Mouse (Mus musculus): ENCODE measurements at regions not wholly inside any gene's neighbourhood (a gene's known extent, or its start where the extent isn't known, plus 50 kb on each side); places are given as distances from the start of the nearest gene placed in this dataset.

- H3K27ac ChIP-seq = no peak overlapping the region
- no peak for ATAC-seq (replicated peaks; ENCODE audit: low FRiP score)
Observed at GRCm38 (mm10) chr10:119028480-119029137, 158.6 kb upstream of the Dyrk2 start.

GRCm38 (mm10) chr10:119027241-119027901 lies 157.4 kb upstream of the Dyrk2 start:
- Histone ChIP-seq H3K36me3 (no peaks in the 10 kb centered on the region), H3K27ac (no peak overlapping the region), H3K27me3 (peaks cover 35% of the 10 kb centered on the region), H3K9ac (no peak overlapping the region), H3K4me2 (no peak overlapping the region), H3K4me1 (peaks cover 21% of the 10 kb centered on the region), H3K9me3 (replicated peaks) (no peaks in the 10 kb centered on the region), H3K4me3 (replicated peaks) (no peak overlapping the region)
- 25% methylated on average over 6 of the region's 6 CpGs for WGBS
- no peak for ATAC-seq (replicated peaks; ENCODE audit: low FRiP score)

More at GRCm38 (mm10) chr10:119028480-119029137, 158.6 kb upstream of the Dyrk2 start:
- WGBS = 53% methylated on average over 3 of the region's 3 CpGs
- H3K4me2 ChIP-seq = no peak overlapping the region
- H3K36me3 ChIP-seq = no peaks in the 10 kb centered on the region
- no peaks in the 10 kb centered on the region for H3K9me3 ChIP-seq (replicated peaks)
- H3K4me1 ChIP-seq = peaks cover 21% of the 10 kb centered on the region
- H3K27me3 ChIP-seq = peaks cover 34% of the 10 kb centered on the region
- H3K9ac ChIP-seq = no peak overlapping the region
- H3K4me3 ChIP-seq (replicated peaks) = no peak overlapping the region

GRCm38 (mm10) chr10:119026291-119026690 lies 156.3 kb upstream of the Dyrk2 start:
- ATAC-seq (replicated peaks; ENCODE audit: low FRiP score) = no peak
- Histone ChIP-seq H3K4me1 (peaks cover 12% of the 10 kb centered on the region), H3K27me3 (peaks cover 35% of the 10 kb centered on the region), H3K36me3 (no peaks in the 10 kb centered on the region), H3K27ac (no peak overlapping the region), H3K9me3 (replicated peaks) (no peaks in the 10 kb centered on the region), H3K4me3 (replicated peaks) (no peak overlapping the region), H3K9ac (no peak overlapping the region), H3K4me2 (no peak overlapping the region)
- WGBS = 70% methylated on average over 4 of the region's 4 CpGs

- Histone ChIP-seq H3K9ac (no peak overlapping the region), H3K27me3 (peaks cover 28% of the 10 kb centered on the region), H3K4me3 (replicated peaks) (no peak overlapping the region), H3K9me3 (replicated peaks) (no peaks in the 10 kb centered on the region), H3K27ac (no peak overlapping the region), H3K4me2 (no peak overlapping the region), H3K4me1 (peaks cover 6% of the 10 kb centered on the region), H3K36me3 (no peaks in the 10 kb centered on the region)
- no peak for ATAC-seq (replicated peaks; ENCODE audit: low FRiP score)
- 21% methylated on average over 9 of the region's 9 CpGs for WGBS
Observed at GRCm38 (mm10) chr10:119024425-119024824, 154.4 kb upstream of the Dyrk2 start.

GRCm38 (mm10) chr10:119019082-119019481 lies 149.1 kb upstream of the Dyrk2 start:
- H3K4me3 ChIP-seq (replicated peaks) = no peak overlapping the region
- H3K9ac ChIP-seq = no peak overlapping the region
- 91% methylated on average over 10 of the region's 10 CpGs for WGBS
- no peak for ATAC-seq (replicated peaks; ENCODE audit: low FRiP score)
- H3K4me1 ChIP-seq = no peaks in the 10 kb centered on the region
- no peak overlapping the region for H3K27ac ChIP-seq
- H3K27me3 ChIP-seq = peaks cover 5% of the 10 kb centered on the region
- no peak overlapping the region for H3K4me2 ChIP-seq
- H3K9me3 ChIP-seq (replicated peaks) = no peaks in the 10 kb centered on the region
- H3K36me3 ChIP-seq = no peaks in the 10 kb centered on the region

GRCm38 (mm10) chr10:119018490-119018889 lies 148.5 kb upstream of the Dyrk2 start:
- Histone ChIP-seq H3K36me3 (no peaks in the 10 kb centered on the region), H3K4me2 (no peak overlapping the region), H3K9ac (no peak overlapping the region), H3K27ac (no peak overlapping the region), H3K4me3 (replicated peaks) (no peak overlapping the region), H3K27me3 (peaks cover 3% of the 10 kb centered on the region), H3K9me3 (replicated peaks) (no peaks in the 10 kb centered on the region), H3K4me1 (0 out of 2 replicates have a peak, but pooled peaks cover under 1% of the 10 kb centered on the region)
- WGBS = 82% methylated on average over 4 of the region's 4 CpGs
- ATAC-seq (replicated peaks; ENCODE audit: low FRiP score) = no peak

GRCm38 (mm10) chr10:119016104-119016503 lies 146.1 kb upstream of the Dyrk2 start:
- Histone ChIP-seq H3K9me3 (replicated peaks) (no peaks in the 10 kb centered on the region), H3K9ac (no peak overlapping the region), H3K27me3 (no peaks in the 10 kb centered on the region), H3K4me2 (no peak overlapping the region), H3K36me3 (no peaks in the 10 kb centered on the region), H3K4me1 (peaks cover 9% of the 10 kb centered on the region), H3K4me3 (replicated peaks) (no peak overlapping the region), H3K27ac (no peak overlapping the region)
- no peak for ATAC-seq (replicated peaks; ENCODE audit: low FRiP score)
- WGBS = 91% methylated on average over 8 of the region's 8 CpGs

- Histone ChIP-seq H3K4me2 (no peak overlapping the region), H3K27me3 (no peaks in the 10 kb centered on the region), H3K4me1 (peaks cover 16% of the 10 kb centered on the region), H3K9me3 (replicated peaks) (no peaks in the 10 kb centered on the region), H3K9ac (no peak overlapping the region), H3K27ac (no peak overlapping the region), H3K4me3 (replicated peaks) (no peak overlapping the region), H3K36me3 (no peaks in the 10 kb centered on the region)
- WGBS = 63% methylated on average over 16 of the region's 16 CpGs
- no peak for ATAC-seq (replicated peaks; ENCODE audit: low FRiP score)
Observed at GRCm38 (mm10) chr10:119015311-119016055, 145.5 kb upstream of the Dyrk2 start.

- Histone ChIP-seq H3K36me3 (no peaks in the 10 kb centered on the region), H3K9me3 (replicated peaks) (no peaks in the 10 kb centered on the region), H3K4me1 (peaks cover 16% of the 10 kb centered on the region), H3K27me3 (no peaks in the 10 kb centered on the region), H3K9ac (no peak overlapping the region), H3K4me2 (no peak overlapping the region), H3K27ac (no peak overlapping the region), H3K4me3 (replicated peaks) (no peak overlapping the region)
- WGBS = 76% methylated on average over 4 of the region's 4 CpGs
- ATAC-seq (replicated peaks; ENCODE audit: low FRiP score) = no peak
Observed at GRCm38 (mm10) chr10:119014731-119015130, 144.7 kb upstream of the Dyrk2 start.

- H3K4me2 ChIP-seq = no peak overlapping the region
- H3K4me3 ChIP-seq (replicated peaks) = no peak overlapping the region
- H3K9me3 ChIP-seq (replicated peaks) = no peaks in the 10 kb centered on the region
- H3K27ac ChIP-seq = no peak overlapping the region
- no peaks in the 10 kb centered on the region for H3K27me3 ChIP-seq
- 80% methylated on average over 4 of the region's 4 CpGs for WGBS
- no peak for ATAC-seq (replicated peaks; ENCODE audit: low FRiP score)
- peaks cover 16% of the 10 kb centered on the region for H3K4me1 ChIP-seq
- no peaks in the 10 kb centered on the region for H3K36me3 ChIP-seq
- H3K9ac ChIP-seq = no peak overlapping the region
Observed at GRCm38 (mm10) chr10:119013758-119014157, 143.7 kb upstream of the Dyrk2 start.

GRCm38 (mm10) chr10:119011511-119011910 lies 141.5 kb upstream of the Dyrk2 start:
- Histone ChIP-seq H3K27ac (no peak overlapping the region), H3K4me3 (replicated peaks) (no peak overlapping the region), H3K27me3 (no peaks in the 10 kb centered on the region), H3K36me3 (no peaks in the 10 kb centered on the region), H3K4me2 (no peak overlapping the region), H3K4me1 (peaks cover 16% of the 10 kb centered on the region), H3K9me3 (replicated peaks) (no peaks in the 10 kb centered on the region), H3K9ac (no peak overlapping the region)
- ATAC-seq (replicated peaks; ENCODE audit: low FRiP score) = no peak
- 66% methylated on average over 6 of the region's 6 CpGs for WGBS

GRCm38 (mm10) chr10:119010884-119011283 lies 140.9 kb upstream of the Dyrk2 start:
- no peak overlapping the region for H3K4me2 ChIP-seq
- H3K36me3 ChIP-seq = no peaks in the 10 kb centered on the region
- H3K27me3 ChIP-seq = no peaks in the 10 kb centered on the region
- no peak overlapping the region for H3K27ac ChIP-seq
- no peak; the same call in 1 of the 2 replicates for ATAC-seq (replicated peaks; ENCODE audit: low FRiP score)
- H3K4me3 ChIP-seq (replicated peaks) = no peak overlapping the region
- WGBS = 23% methylated on average over 7 of the region's 7 CpGs
- no peak overlapping the region for H3K9ac ChIP-seq
- no peaks in the 10 kb centered on the region for H3K9me3 ChIP-seq (replicated peaks)
- H3K4me1 ChIP-seq = peaks cover 16% of the 10 kb centered on the region

All from kidney, embryonic 15.5 days (tissue).